Mouse (Mus musculus) lung, postnatal 0 days (tissue): ENCODE measurements around the gene Gpx1. TPM values are rescaled to one million over a fixed set of nuclear protein-coding genes. Genes with fewer than 3 reads are reported as not detected.
"Not testable (repeated sequence)": the region's sequence is repeated elsewhere in the genome, so short reads cannot be mapped to it uniquely, and the experiment has no call there.

Source experiments
- ATAC-seq: fragments of 200-750 bp; cut with Nextera tagmentation; 2 replicates; pipeline ENCODE4 v1.8.0; 2017; ENCODE audit warnings: moderate library complexity
- DNase-seq: peaks from one replicate; pipeline ENCODE4 v3.0.0-alpha.2; 2016; ENCODE audit warnings: low spot score
- H3K27ac ChIP-seq: fragments of 300-500 bp; sonication (generic); 2 replicates; pipeline ENCODE4 v1.5.1; 2014; ENCODE audit warnings: antibody characterized with exemption, mild to moderate bottlenecking, low read length, mixed read lengths
- H3K27me3 ChIP-seq: fragments of 300-500 bp; sonication (generic); replicated peaks from 2 replicates; pipeline ENCODE4 v1.6.1; 2014; ENCODE audit warnings: low read length, mixed read lengths; ENCODE audit not compliant: insufficient read depth
- H3K36me3 ChIP-seq: fragments of 300-500 bp; sonication (generic); 2 replicates; pipeline ENCODE4 v1.6.1; 2014; ENCODE audit warnings: low read length, mixed read lengths; ENCODE audit not compliant: insufficient read depth
- H3K4me1 ChIP-seq: fragments of 300-500 bp; sonication (generic); 2 replicates; pipeline ENCODE4 v1.6.1; 2014; ENCODE audit warnings: antibody characterized with exemption, low read depth, low read length, mixed read lengths; ENCODE audit not compliant: insufficient read depth
- H3K4me2 ChIP-seq: fragments of 300-500 bp; sonication (generic); replicated peaks from 2 replicates; pipeline ENCODE4 v1.6.1; 2014; ENCODE audit warnings: low read depth, mild to moderate bottlenecking, low read length, moderate library complexity, mixed read lengths
- H3K4me3 ChIP-seq: fragments of 300-500 bp; sonication (generic); 2 replicates; pipeline ENCODE4 v1.5.1; 2014; ENCODE audit warnings: low read depth, low read length
- H3K9ac ChIP-seq: fragments of 300-500 bp; sonication (generic); replicated peaks from 2 replicates; pipeline ENCODE4 v1.6.1; 2014; ENCODE audit warnings: low read depth, mild to moderate bottlenecking
- H3K9me3 ChIP-seq: fragments of 300-500 bp; sonication (generic); 2 replicates; pipeline ENCODE4 v1.6.1; 2016; ENCODE audit warnings: low read length, mixed read lengths
- CTCF ChIP-seq: IDR thresholded peaks from 2 replicates; pipeline ENCODE4 v1.5.1; 2016; ENCODE audit warnings: antibody characterized with exemption, mild to moderate bottlenecking
- EP300 ChIP-seq: IDR thresholded peaks from 2 replicates; pipeline ENCODE4 v1.6.1; 2016; ENCODE audit warnings: antibody characterized with exemption, mild to moderate bottlenecking, control low read depth
- WGBS: fragments of 180-500 bp; shearing (Covaris S2); extraction: QIAGEN DNeasy Blood & Tissue Kit; methylation state at CpG from one replicate; pipeline ENCODE4 v1.1.7; 2014; 5-methylcytosine and 5-hydroxymethylcytosine counted together
- polyA plus RNA-seq: library from polyadenylated mRNA; unstranded; fragments of >200 nt; fragmentation: Nextera tagmentation; extraction: Ambion mirVana; gene quantifications from 2 replicates; pipeline ENCODE4 v1.2.1, GENCODE M21; 2015

Gene Gpx1
- polyA plus RNA-seq, 1 experiment from 2014 or later: 1,509 TPM

DNA sequence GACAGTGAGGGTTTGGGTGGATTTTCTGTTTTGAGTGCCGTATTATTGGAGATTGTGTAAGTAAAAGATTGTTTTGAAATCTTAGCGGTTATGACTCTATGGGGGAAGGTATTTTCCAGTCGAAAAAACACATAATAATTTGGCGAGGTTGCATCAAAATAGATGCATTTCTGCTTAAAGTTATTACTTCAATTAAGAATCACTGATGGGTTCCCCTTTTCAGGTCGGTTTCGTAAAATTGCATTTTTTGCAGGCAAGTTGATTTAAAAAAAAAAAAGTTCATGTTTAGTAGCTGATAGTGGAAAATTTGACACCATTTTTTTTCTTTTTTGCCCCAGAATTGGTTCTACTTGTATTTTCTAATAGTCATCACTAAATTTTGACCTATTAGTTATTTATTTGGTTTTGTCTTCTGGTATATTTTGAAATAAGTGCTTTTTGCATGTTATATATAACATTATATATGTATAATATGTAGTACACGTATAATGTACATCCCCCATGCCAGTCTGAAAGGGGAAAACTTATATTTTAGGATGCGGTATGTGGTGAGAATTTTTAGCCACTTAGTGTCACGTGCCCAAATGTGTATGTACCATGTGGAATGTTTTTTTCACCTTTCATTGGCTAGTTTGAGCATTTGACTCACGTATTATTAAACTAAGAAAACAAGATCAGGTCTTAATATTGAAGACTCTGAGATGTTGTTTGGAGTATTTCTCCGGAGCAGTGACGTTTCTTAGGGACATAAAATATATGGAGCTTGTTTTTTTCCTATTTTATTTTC is 31.5 kb upstream of the Gpx1 start:
- DNase-seq (peak; percentile 18), ATAC-seq (no peak)
- H3K4me3 ChIP-seq: peak overlapping the region; percentile 99
- H3K9ac ChIP-seq: peak overlapping the region; percentile 98
- peaks cover 10% of the 10 kb centered on the region; the same call in 1 of the 2 replicates for H3K36me3 ChIP-seq
- peak overlapping the region; percentile 60 for H3K4me2 ChIP-seq
- no peaks in the 10 kb centered on the region for H3K27me3 ChIP-seq
- TF ChIP-seq CTCF (no peak), EP300 (no peak)
- peak overlapping the region; percentile 100 for H3K27ac ChIP-seq
- 3% methylated on average over 12 of the region's 12 CpGs for WGBS
- H3K9me3 ChIP-seq: no peaks in the 10 kb centered on the region
- H3K4me1 ChIP-seq: peaks cover 30% of the 10 kb centered on the region

DNA sequence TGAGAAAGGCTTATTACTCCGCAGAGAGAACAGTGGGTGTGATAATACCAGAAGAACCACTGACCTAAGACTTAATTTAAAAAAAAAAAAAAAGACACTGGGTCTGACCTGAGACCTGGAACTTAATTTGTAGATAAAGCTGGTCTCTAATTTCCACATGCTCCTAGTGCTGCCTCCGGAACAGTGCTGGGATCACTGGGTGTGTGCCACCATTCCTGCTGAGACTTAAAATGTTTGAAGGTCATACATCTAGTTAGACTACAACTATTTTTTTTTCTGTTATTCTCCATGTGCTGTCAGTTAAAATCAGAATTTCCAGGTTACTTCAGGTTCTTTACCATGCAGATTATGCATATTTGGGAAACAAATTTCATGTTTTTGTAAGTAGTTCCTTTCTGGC is 30.6 kb upstream of the Gpx1 start:
- DNase-seq (no peak), ATAC-seq (no peak)
- Histone ChIP-seq H3K9ac (peak overlapping the region; percentile 49), H3K36me3 (peaks cover 2% of the 10 kb centered on the region; the same call in 1 of the 2 replicates), H3K4me2 (peak overlapping the region; percentile 60), H3K4me3 (peak overlapping the region; percentile 99), H3K4me1 (peaks cover 23% of the 10 kb centered on the region; the same call in 1 of the 2 replicates), H3K27ac (peak overlapping the region; percentile 57; the same call in 1 of the 2 replicates), H3K9me3 (no peaks in the 10 kb centered on the region), H3K27me3 (no peaks in the 10 kb centered on the region)
- no peak for TF ChIP-seq EP300
- TF ChIP-seq CTCF: no peak
- WGBS: 12% methylated on average over 2 of the region's 2 CpGs

DNA sequence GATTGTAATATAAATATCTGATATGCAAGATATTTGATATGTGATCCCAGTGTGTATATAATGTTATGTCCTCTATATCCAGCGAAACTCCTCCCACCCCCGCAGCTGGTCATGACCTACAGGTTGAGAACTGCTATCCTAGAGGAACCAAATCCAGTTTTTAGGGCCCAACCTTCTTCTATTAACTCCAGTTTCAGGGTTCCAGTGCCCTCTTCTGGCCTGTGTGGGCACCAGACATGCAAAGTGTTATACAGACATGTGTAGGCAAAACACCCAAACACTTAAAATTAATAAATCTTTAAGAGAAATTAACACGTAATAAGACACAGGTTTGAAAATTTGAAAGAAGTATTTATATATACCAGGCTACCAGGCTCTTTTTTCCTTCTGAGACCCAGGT is 21.1 kb upstream of the Gpx1 start:
- ATAC-seq (no peak; the same call in 1 of the 2 replicates), DNase-seq (no peak)
- no peak overlapping the region for H3K27ac ChIP-seq
- 96% methylated on average over 3 of the region's 3 CpGs for WGBS
- no peaks in the 10 kb centered on the region for H3K27me3 ChIP-seq
- no peak overlapping the region for H3K4me2 ChIP-seq
- peak; percentile 53 for TF ChIP-seq CTCF
- TF ChIP-seq EP300: no peak
- H3K4me3 ChIP-seq: no peak overlapping the region
- H3K9me3 ChIP-seq: no peaks in the 10 kb centered on the region
- H3K36me3 ChIP-seq: no peaks in the 10 kb centered on the region
- no peaks in the 10 kb centered on the region; the same call in 1 of the 2 replicates for H3K4me1 ChIP-seq
- no peak overlapping the region for H3K9ac ChIP-seq

DNA sequence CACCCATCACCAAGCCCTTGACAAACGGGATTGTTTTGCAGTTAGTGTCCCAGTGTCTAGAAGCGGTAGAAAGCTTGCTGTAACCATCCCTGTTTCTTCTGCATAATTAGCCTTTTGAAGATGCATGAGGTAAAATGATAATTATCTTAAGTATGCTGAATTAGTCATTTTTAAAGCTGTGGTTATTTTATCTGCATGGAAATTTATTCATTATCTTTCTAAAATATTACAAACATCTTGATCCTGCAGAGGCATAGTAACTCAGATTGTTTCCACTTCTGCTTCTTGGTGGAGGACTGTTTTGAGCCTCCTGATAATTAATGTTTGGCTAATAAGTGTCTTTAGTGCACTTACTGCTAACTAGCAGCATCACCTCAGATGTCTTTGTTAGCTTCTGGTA is 20.2 kb upstream of the Gpx1 start:
- TF ChIP-seq EP300 (no peak), CTCF (no peak)
- 76% methylated on average over 2 of the region's 2 CpGs for WGBS

DNA sequence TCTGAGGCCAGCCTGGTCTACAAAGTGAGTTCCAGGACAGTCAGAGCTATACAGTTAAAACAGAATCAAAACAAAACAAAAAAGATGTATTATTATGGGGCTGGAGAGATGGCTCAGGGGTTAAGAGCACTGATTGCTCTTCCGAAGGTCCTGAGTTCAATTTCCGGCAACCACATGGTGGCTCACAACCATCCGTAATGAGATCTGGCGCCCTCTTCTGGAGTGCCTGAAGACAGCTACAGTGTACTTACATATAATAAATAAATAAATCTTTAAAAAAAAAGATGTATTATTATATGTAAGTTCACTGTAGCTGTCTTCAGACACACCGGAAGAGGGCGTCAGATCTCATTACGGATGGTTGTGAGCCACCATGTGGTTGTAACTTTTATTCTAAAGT is 16.6 kb upstream of the Gpx1 start:
- ATAC-seq, H3K4me1 ChIP-seq, H3K36me3 ChIP-seq, DNase-seq, H3K4me2 ChIP-seq, H3K27me3 ChIP-seq, H3K9ac ChIP-seq, H3K9me3 ChIP-seq, H3K4me3 ChIP-seq, H3K27ac ChIP-seq: not testable (repeated sequence)
- WGBS: 85% methylated on average over 7 of the region's 7 CpGs
- peak; percentile 36 for TF ChIP-seq CTCF

More for the DNA sequence above, 20.2 kb upstream of the Gpx1 start:
- no peak overlapping the region for H3K4me3 ChIP-seq
- no peak for ATAC-seq
- H3K27me3 ChIP-seq: no peaks in the 10 kb centered on the region
- no peaks in the 10 kb centered on the region for H3K36me3 ChIP-seq
- H3K4me2 ChIP-seq: no peak overlapping the region
- no peaks in the 10 kb centered on the region for H3K9me3 ChIP-seq
- H3K9ac ChIP-seq: no peak overlapping the region
- H3K4me1 ChIP-seq: no peaks in the 10 kb centered on the region; the same call in 1 of the 2 replicates
- DNase-seq: no peak
- no peak overlapping the region for H3K27ac ChIP-seq

DNA sequence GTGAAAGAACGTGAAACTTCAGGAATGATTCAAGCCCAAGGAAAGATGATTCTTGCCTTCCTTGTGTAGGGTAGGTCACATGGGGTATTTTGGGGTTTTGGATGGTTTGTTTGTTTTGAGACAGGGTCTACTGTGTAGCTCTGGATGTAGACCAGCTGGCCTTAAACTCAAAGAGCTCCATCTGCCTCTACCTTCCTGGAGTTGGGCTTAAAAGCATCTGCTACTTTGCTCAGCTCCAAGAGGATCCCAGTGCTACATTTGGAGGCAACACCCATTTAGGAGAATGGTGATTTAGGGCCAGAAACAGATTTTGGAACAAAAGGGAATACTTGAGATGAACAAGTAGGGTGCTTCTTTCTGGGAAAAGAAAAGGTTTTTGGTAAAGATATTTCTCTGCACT is 13.9 kb upstream of the Gpx1 start:
- Histone ChIP-seq H3K9me3 (no peaks in the 10 kb centered on the region), H3K27me3 (no peaks in the 10 kb centered on the region), H3K4me1 (no peaks in the 10 kb centered on the region), H3K27ac (no peak overlapping the region), H3K9ac (no peak overlapping the region), H3K4me3 (no peak overlapping the region), H3K36me3 (peaks cover 4% of the 10 kb centered on the region; the same call in 1 of the 2 replicates), H3K4me2 (no peak overlapping the region)
- ATAC-seq (no peak), DNase-seq (no peak)
- 76% methylated on average over 1 of the region's 1 CpGs for WGBS
- TF ChIP-seq EP300: no peak
- TF ChIP-seq CTCF: no peak
